Mouse (Mus musculus) heart, embryonic 16.5 days (tissue): Measurements from ENCODE around the gene Kdr. TPM values are rescaled to one million over a fixed set of nuclear protein-coding genes. Genes with fewer than 3 reads are reported as not detected.

Experiments used
- ATAC-seq: fragments of 200-750 bp; cut with Nextera tagmentation; replicated peaks from 2 replicates; pipeline ENCODE4 v1.8.0; 2017; ENCODE audit warnings: moderate number of reproducible peaks; ENCODE audit not compliant: insufficient read depth, low FRiP score; ENCODE audit errors: extremely low read depth
- H3K27ac ChIP-seq: fragments of 300-500 bp; sonication (generic); 2 replicates; pipeline ENCODE4 v1.5.1; 2014; ENCODE audit warnings: mild to moderate bottlenecking, low read length, control low read depth, moderate library complexity
- H3K27me3 ChIP-seq: fragments of 300-500 bp; sonication (generic); 2 replicates; pipeline ENCODE4 v1.6.1; 2014; ENCODE audit warnings: low read length, mixed read lengths; ENCODE audit not compliant: control insufficient read depth, insufficient read depth
- H3K36me3 ChIP-seq: fragments of 300-500 bp; sonication (generic); 2 replicates; pipeline ENCODE4 v1.6.1; 2014; ENCODE audit not compliant: control insufficient read depth, insufficient read depth
- H3K4me1 ChIP-seq: fragments of 300-500 bp; sonication (generic); 2 replicates; pipeline ENCODE4 v1.6.1; 2014; ENCODE audit warnings: low read length, mixed read lengths; ENCODE audit not compliant: control insufficient read depth, insufficient read depth
- H3K4me2 ChIP-seq: fragments of 300-500 bp; sonication (generic); 2 replicates; pipeline ENCODE4 v1.6.1; 2014; ENCODE audit warnings: low read depth, mild to moderate bottlenecking, control low read depth, low read length
- H3K4me3 ChIP-seq: fragments of 300-500 bp; sonication (generic); 2 replicates; pipeline ENCODE4 v1.5.1; 2014; ENCODE audit warnings: mild to moderate bottlenecking, control low read depth, low read length
- H3K9ac ChIP-seq: fragments of 300-500 bp; sonication (generic); 2 replicates; pipeline ENCODE4 v1.6.1; 2014; ENCODE audit warnings: low read length, control low read depth
- H3K9me3 ChIP-seq: fragments of 300-500 bp; sonication (generic); replicated peaks from 2 replicates; pipeline ENCODE4 v1.6.1; 2016; ENCODE audit warnings: low read length; ENCODE audit not compliant: control insufficient read depth
- WGBS: fragments of 180-500 bp; shearing (Covaris S2); extraction: QIAGEN DNeasy Blood & Tissue Kit; methylation state at CpG from one replicate; pipeline ENCODE4 v1.1.7; 2014; 5-methylcytosine and 5-hydroxymethylcytosine counted together
- polyA plus RNA-seq: library from polyadenylated mRNA; unstranded; fragments of >200 nt; fragmentation: Nextera tagmentation; extraction: Ambion mirVana; gene quantifications from 2 replicates; pipeline ENCODE4 v1.2.1, GENCODE M21; 2015

The Kdr gene
- polyA plus RNA-seq, 1 experiment from 2014 or later, result 38.5 TPM

- no peak for ATAC-seq
- H3K4me2 ChIP-seq, result no peak overlapping the region
- H3K36me3 ChIP-seq, result no peaks in the 10 kb centered on the region
- H3K27me3 ChIP-seq, result no peaks in the 10 kb centered on the region
- WGBS, result 53% methylated on average over 7 of the region's 7 CpGs
- no peaks in the 10 kb centered on the region for H3K9me3 ChIP-seq
- no peak overlapping the region for H3K4me3 ChIP-seq
- no peak overlapping the region for H3K9ac ChIP-seq
- H3K4me1 ChIP-seq, result 0 out of 2 replicates have a peak, but pooled peaks cover 2% of the 10 kb centered on the region
- no peak overlapping the region for H3K27ac ChIP-seq
Observed at GRCm38 (mm10) chr5:76006403-76006802, 28.1 kb upstream of the Kdr start.

DNA sequence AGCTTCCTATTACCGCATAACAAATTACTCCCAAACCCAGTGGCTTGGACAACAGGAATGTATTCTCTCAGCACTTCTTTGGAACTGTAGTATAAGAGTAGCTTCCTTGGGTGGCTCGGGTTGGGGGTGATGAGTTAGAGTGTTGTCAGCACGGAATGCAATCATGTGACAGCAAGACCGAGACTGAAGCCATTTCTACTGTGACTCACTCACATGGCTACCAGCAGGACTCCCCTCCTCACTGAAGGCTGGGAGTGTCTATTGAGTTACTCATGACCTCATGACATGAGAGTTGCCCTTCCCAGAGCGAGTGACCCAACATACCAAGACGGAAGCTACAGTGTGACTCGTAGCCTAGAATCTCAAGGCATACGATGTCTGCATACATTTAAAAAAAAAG is 12.0 kb upstream of the Kdr start:
- H3K4me1 ChIP-seq, result no peaks in the 10 kb centered on the region
- WGBS, result 63% methylated on average over 8 of the region's 8 CpGs
- no peak for ATAC-seq

DNA sequence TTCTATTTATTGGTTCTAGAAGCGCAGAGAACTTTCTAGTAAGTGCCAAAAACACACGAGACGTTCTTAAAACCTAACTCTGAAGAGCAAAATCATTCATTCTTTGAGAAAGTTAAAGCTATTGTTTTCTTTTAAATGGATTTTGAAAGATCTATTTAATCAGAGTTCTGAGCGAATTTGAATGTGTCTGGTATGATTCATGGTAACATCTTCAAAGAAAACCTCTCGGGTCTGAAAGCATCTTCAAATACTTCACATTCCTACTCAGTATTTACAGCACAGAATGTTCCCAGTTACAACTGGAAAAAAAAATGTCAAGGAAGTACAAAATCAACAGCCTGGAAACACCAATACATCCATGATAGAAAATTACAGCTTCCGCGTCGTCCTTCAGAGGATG is 9.3 kb upstream of the Kdr start:
- Histone ChIP-seq H3K36me3 (no peaks in the 10 kb centered on the region), H3K9me3 (no peaks in the 10 kb centered on the region), H3K9ac (no peak overlapping the region), H3K4me1 (no peaks in the 10 kb centered on the region), H3K27ac (no peak overlapping the region), H3K4me3 (no peak overlapping the region), H3K27me3 (no peaks in the 10 kb centered on the region), H3K4me2 (no peak overlapping the region)
- 76% methylated on average over 8 of the region's 8 CpGs for WGBS
- no peak for ATAC-seq

More for the DNA sequence above, 12.0 kb upstream of the Kdr start:
- Histone ChIP-seq H3K27ac (no peak overlapping the region), H3K4me2 (no peak overlapping the region), H3K9me3 (no peaks in the 10 kb centered on the region), H3K36me3 (no peaks in the 10 kb centered on the region), H3K9ac (no peak overlapping the region), H3K27me3 (no peaks in the 10 kb centered on the region), H3K4me3 (no peak overlapping the region)

GRCm38 (mm10) chr5:75980521-75981311 is 2.5 kb upstream of the Kdr start:
- H3K36me3 ChIP-seq, result no peaks in the 10 kb centered on the region
- H3K9me3 ChIP-seq, result 0 out of 2 replicates have a peak, but pooled peaks cover 3% of the 10 kb centered on the region
- no peak overlapping the region for H3K9ac ChIP-seq
- H3K27ac ChIP-seq, result no peak overlapping the region
- no peak overlapping the region; the same call in 1 of the 2 replicates for H3K4me2 ChIP-seq
- peaks cover 9% of the 10 kb centered on the region for H3K4me1 ChIP-seq
- no peak for ATAC-seq
- H3K4me3 ChIP-seq, result no peak overlapping the region
- peaks cover 21% of the 10 kb centered on the region for H3K27me3 ChIP-seq
- WGBS, result 60% methylated on average over 23 of the region's 23 CpGs

DNA sequence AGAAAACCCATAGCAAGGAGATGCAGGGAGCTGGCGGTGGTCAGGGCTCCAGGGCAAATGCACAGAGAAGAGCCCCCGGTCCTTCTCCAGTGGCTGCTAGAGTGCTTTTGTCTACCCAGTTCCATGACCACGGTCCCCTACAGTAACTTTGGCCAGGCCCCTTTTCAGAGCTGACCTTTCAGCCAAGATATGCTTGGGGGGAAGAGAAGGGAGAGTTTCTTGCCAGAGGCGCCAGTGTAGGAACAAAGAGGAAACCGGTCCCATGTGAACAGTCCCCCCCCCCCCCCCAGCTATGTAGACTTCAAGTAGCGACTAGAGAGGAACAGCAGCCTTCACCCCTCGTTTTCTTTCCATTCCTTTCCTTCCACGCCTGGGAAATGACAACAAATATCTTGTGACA is 850 bp upstream of the Kdr start:
- Histone ChIP-seq H3K9ac (peak overlapping the region; percentile 76), H3K27me3 (peaks cover 25% of the 10 kb centered on the region), H3K27ac (peak overlapping the region; percentile 61), H3K4me2 (peak overlapping the region; percentile 96), H3K4me1 (peaks cover 9% of the 10 kb centered on the region), H3K36me3 (no peaks in the 10 kb centered on the region), H3K4me3 (peak overlapping the region; percentile 70), H3K9me3 (0 out of 2 replicates have a peak, but pooled peaks cover 3% of the 10 kb centered on the region)
- no peak for ATAC-seq
- 10% methylated on average over 8 of the region's 8 CpGs for WGBS

DNA sequence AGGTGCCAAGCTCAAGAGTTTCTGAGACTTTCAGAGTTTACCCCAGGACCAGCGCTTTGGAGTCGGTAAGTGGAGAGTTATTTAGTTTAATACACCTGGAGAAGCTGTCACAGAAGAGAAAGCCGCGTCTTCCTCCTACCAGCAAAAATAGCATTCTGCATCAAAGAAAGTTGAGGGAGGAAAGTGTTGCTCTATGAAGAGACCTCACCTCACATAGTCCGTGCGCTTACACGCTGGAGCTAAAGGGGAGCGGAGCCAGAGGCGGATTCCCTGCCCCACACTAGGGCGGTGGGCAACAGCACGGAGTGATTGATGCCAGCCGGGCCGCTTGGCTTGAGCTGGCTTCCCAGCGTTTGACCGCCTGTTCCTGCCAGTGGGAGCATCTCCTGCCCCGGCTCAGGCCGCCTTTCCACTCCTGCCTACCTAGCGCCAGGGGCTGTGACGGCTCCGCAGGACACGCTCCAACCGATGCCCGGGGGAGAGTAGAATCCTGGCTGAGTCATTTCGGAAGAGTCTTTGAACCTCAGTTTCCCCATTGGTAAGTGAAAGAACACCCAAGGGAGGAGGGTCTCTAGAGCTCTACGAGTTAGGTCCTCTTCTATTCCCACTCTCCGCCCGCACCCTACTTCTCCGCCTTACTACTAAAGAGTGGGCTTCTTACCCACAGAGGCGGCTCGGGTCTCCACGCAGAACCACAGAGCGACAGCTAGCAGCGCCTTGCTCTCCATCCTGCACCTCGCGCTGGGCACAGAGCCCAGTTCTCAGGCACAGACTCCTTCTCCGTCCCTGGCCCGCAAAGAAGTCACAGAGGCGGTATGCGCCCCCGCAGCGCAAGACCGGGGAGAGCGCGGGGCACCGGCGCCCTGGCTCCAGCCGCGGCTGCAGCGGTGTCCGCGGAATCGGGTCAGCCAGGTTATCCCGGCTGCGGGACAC is 551 bp downstream of the Kdr start:
- peak overlapping the region; percentile 76 for H3K9ac ChIP-seq
- peak; percentile 55 for ATAC-seq
- peaks cover 25% of the 10 kb centered on the region for H3K27me3 ChIP-seq
- H3K4me3 ChIP-seq, result peak overlapping the region; percentile 70
- H3K36me3 ChIP-seq, result no peaks in the 10 kb centered on the region
- peak overlapping the region; percentile 83 for H3K27ac ChIP-seq
- H3K9me3 ChIP-seq, result 0 out of 2 replicates have a peak, but pooled peaks cover 3% of the 10 kb centered on the region
- H3K4me1 ChIP-seq, result peaks cover 9% of the 10 kb centered on the region
- peak overlapping the region; percentile 96 for H3K4me2 ChIP-seq
- 2% methylated on average over 54 of the region's 54 CpGs for WGBS

- H3K27ac ChIP-seq, result peak overlapping the region; percentile 64
- peak overlapping the region; percentile 64 for H3K9ac ChIP-seq
- peaks cover 9% of the 10 kb centered on the region for H3K4me1 ChIP-seq
- peak overlapping the region; percentile 70 for H3K4me3 ChIP-seq
- H3K9me3 ChIP-seq, result no peaks in the 10 kb centered on the region
- no peaks in the 10 kb centered on the region for H3K36me3 ChIP-seq
- WGBS, result 52% methylated on average over 9 of the region's 9 CpGs
- peak overlapping the region; percentile 15; the same call in 1 of the 2 replicates for H3K4me2 ChIP-seq
- peaks cover 25% of the 10 kb centered on the region for H3K27me3 ChIP-seq
- no peak for ATAC-seq
Observed at GRCm38 (mm10) chr5:75976696-75977095, 1.6 kb downstream of the Kdr start.

DNA sequence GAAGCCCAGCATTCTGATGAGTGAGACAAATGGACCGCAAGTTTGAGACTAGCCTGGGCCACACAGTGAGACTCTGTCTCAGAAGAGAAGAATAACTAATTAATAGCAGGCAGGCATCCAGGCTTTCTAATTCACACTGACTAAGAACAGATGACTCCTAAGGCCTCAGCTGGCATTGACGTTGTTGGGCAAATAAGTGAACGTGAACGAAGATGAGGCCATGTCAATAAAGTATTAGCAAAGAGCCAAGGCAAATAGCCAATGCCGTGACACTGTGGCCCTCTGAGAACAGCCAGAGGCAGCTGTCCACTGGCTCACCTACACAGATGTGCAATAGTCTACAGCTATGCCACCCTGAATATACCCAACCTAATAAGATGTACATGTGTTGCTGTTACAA is 2.9 kb downstream of the Kdr start:
- peak overlapping the region; percentile 50 for H3K4me2 ChIP-seq
- H3K27ac ChIP-seq, result peak overlapping the region; percentile 63
- H3K4me1 ChIP-seq, result peaks cover 9% of the 10 kb centered on the region
- H3K36me3 ChIP-seq, result no peaks in the 10 kb centered on the region
- no peak for ATAC-seq
- H3K9me3 ChIP-seq, result no peaks in the 10 kb centered on the region
- peak overlapping the region; percentile 41 for H3K4me3 ChIP-seq
- H3K9ac ChIP-seq, result peak overlapping the region; percentile 47
- 70% methylated on average over 5 of the region's 5 CpGs for WGBS
- H3K27me3 ChIP-seq, result peaks cover 22% of the 10 kb centered on the region
